Mouse (Mus musculus) heart, adult 11 months (tissue): ENCODE data around the gene Elp5.

Source experiments
- DNase-seq: peaks from one replicate; pipeline ENCODE4 v3.0.0; 2022

Elp5 gene

DNA sequence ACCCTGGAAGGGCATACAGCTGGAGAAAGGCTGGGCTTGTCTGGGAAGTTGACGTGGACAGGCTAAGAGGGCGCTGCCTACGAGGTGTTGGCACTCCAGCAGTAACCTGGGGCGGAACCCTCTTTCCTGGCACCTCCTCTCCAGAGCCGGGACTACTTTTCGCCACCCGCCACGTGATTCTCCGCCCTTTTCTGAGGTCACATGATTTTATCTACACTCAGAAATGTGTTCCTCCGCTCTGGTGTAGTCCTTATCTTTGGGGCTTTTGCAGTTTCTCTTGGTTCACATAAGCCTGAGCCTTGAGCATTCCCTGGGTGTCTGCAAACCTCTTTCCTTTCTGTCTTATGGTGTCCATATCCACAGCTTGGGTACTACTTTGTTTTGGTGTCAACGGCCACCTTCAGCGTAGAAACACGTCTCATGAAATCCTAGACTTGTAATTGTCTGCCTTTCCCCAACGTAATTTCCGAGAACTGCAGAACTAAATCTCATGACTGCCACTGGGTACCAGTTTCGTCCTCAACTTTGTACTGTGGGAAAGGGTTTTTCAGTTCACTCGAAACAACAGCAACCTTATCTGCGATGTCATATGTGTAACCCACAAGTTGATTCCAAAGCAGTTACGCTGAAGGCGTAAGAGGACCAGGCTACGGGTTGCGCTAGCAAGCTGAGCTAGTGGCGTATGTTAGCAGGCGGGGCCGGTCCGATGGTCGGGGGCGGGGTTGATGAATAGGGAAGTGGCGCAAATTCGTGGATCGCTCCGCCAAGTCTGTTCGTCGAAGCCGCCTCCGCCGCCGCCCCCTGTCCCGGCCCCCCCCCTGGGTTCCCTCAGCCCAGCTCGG lies 8.8 kb upstream of the Elp5 start, which contains the start of gene Gabarap:
Gene Gabarap, plus strand, starts transcription at position 294 of the 842 bp plus-strand sequence.
- DNase-seq, result peak; percentile 100

- peak; percentile 95 for DNase-seq
Measured at GRCm38 (mm10) chr11:69989949-69990348, 7.6 kb upstream of the Elp5 start.

DNA sequence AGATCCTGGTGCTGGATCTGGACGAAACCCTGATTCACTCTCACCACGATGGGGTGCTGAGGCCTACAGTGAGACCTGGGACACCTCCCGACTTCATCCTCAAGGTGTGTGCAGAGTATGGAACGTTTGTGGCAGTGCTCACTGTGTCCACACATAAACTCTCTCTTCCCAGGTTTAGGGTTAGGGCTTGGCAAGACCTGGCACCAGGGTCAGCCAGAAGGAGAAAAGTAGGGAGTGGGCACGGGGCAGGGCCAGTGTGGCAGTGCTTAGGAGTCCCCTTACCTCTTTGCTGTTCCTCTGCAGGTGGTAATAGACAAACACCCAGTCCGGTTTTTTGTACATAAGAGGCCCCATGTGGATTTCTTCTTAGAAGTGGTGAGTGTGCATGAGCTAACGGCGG lies 2.1 kb upstream of the Elp5 start:
- peak; percentile 93 for DNase-seq

DNA sequence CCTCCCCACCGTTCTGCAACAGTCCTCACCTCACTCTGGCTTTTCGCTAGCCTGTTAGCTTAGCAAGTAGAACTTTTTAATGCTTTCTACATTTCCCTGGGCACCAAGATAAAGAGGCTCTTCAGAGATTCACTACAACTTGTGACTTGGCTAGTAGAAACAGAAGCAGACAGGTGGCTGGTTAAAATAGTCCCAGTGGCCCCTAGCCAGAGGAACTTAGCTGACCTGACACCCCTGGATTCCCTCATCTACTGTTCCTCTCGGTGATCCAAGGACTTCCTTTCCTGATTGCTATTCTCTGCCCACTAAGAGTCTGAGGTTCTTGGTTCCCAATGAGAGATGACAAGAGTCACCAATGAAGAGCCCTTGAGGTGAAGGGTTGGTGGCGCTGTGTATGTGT lies 1.1 kb upstream of the Elp5 start:
- DNase-seq, result peak; percentile 92

DNA sequence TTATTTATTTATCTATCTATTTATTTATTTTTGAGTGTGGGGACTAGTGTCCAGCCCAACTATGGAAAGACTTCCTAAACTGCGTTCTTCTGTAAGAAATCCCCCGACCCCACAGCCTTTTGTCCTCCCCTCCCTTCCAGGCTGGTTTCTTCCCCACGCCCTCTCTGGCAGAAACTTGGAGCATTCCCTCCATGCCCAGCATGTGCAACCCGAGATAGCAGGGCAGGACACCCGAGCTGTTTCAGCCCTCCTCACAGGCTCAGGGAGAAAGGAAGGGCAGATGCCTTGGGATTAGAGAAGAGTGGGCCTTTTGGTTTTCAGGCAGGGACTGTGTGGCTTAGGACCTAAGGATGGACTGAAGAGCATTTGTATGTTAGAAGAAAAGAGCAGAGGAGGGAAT lies 560 bp upstream of the Elp5 start:
- peak; percentile 97 for DNase-seq

DNA sequence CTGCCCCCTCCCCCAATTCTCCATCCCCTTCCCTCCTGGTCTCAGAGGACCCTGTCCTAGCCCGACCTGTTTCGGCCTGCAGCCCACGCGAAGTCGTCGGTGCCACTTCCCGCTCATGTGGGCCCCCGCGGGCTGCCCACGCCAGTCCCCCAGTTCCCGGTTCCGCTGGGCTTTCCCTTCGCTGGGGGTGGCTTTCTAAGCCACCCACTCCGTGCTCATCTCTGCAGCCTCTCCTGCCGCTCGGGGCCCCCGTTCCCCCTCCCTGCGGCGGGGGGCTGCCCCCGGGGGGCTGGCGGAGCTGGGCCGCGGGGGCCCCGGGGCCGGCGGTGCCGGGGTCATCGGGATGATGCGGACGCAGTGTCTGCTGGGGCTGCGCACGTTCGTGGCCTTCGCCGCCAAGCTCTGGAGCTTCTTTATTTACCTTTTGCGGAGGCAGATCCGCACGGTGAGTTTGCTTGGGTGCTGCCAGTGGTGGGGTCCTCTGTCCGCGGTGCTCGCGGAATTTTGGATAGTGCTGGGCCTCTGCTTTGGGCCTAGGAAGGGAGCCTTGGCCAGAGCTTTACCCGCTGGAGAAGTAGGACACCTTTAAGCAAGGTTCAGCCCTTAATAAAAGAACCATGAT lies 1.1 kb downstream of the Elp5 start, which contains the start of gene Ctdnep1:
Gene Ctdnep1, plus strand, starts transcription at position 16 of the 622 bp plus-strand sequence.
- no peak for DNase-seq

DNA sequence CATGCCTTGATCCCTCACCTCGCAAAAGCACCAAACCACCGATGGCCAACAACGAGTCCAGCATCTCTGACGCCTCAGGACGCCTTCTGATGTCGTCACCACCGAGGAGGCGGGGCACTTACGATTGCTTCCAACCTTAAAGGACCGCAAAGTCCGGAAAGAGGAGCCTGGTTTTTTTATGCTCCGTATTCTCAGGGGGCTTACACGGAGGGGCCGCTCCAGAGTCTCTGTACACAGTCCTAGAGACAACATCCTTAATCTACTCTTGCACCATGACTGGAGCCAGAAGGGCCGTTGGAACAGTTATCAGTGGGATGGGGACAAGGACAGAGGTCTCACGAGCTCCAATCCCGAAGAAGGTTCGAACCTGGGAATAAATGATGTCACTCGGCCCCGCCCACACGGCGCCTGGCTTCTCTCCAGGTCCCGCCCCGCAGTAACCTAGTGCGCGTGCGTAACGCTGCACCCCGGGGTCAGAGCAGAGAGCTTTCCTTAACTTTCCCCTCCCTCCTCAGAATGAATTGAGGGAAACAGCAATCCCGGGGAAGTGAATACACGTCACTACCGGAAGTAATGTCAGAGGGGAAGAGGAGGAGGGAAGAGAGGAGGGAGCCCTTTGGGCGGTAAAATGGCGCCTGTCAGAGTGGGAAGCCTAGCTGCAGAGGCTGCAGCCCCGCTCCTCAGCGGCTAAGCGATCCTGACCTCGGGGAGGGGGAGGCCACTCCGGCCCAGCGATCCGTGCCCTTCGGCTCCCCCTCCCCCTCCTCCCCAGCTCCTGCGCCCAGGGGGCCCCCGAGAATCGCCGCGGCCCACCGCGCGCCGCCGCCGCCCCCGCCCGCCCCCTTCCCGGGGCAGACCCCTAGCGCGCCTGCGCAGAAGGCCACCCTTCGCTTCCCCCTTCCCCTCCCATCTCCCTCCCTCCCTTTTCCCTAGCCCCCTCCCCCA lies 1.8 kb downstream of the Elp5 start:
- peak; percentile 100 for DNase-seq

GRCm38 (mm10) chr11:69979827-69980195 lies 2.5 kb downstream of the Elp5 start:
- no peak for DNase-seq

- DNase-seq, result no peak
Measured at GRCm38 (mm10) chr11:69976271-69976670, 6.0 kb downstream of the Elp5 start.

DNA sequence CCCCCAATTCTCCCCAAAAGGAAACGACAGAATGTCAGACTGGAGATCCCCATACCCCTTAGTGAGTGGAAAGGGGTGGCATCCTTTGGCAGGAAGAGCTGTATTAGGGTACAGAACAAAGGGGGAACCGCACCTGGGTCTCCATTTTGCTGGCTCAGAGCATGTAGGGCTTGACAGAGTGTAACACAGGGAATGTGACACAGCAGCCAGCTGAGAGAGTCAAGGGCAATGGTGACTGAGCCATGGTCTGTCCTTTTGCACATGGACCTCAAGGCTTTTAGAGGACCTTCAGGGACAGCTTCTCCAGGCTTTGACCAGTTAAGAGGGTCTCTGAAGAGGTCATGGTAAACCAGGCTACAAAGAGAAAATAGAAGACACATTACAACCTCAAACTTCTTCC lies 7.4 kb downstream of the Elp5 start:
- no peak for DNase-seq

DNA sequence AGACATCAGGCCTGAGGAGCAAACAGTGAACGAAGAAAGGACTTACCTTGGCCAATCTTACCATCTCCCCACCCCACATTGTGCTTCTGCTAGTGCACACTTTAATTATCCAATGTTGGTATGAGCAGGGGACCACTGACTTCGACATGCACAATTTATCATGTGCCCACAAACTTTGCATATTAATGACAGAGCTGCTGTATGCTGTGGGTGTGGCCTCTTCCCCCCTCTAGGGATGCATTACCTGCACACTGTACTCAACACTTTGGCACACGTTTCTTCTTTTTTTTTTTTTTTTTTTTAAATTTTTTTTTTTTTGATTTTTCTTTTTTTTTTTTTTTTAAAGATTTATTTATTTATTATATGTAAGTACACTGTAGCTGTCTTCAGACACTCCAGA lies 11.5 kb downstream of the Elp5 start:
- DNase-seq, result peak; percentile 78

DNA sequence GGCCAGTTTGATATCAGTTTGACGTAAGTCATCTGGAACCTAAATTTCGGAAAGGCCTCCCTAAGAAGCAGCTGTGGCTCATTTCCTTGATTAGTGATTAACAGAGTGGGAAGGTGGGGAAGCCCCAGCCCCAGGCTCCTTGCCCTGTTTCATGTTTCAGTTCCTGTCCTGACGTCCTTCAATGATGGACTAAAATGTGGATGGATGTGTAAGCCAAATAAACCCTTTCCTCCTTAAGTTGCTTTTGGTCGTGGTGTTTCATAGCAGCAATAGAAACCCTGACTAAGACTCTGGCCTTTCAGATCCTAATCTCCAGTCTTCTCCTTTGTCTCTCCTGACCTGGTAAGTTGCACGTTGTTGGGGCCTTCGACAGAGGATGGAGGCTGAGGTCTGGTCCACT lies 12.1 kb downstream of the Elp5 start:
- DNase-seq, result no peak

DNA sequence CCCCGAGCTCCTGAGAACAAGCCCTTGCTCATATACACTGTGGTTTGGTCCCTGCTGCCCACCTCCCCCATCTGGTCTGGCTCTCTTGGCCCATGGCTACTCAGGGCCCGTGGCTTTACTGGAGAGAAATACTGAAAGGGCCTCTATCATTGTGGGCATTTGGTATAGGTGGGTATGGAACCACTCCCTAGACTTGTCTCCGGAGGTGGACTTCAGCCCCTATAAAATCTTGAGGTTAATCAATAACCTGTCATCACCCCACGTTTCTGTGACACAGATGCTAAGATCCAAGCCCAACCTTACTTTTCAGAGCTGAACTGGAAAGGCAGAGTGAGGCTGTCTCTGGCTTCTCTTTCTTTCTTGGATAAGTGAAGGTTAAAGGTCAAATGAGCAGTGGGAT lies 13.5 kb downstream of the Elp5 start:
- DNase-seq, result no peak

- no peak for DNase-seq
Measured at GRCm38 (mm10) chr11:69966860-69967517, 15.3 kb downstream of the Elp5 start.

DNA sequence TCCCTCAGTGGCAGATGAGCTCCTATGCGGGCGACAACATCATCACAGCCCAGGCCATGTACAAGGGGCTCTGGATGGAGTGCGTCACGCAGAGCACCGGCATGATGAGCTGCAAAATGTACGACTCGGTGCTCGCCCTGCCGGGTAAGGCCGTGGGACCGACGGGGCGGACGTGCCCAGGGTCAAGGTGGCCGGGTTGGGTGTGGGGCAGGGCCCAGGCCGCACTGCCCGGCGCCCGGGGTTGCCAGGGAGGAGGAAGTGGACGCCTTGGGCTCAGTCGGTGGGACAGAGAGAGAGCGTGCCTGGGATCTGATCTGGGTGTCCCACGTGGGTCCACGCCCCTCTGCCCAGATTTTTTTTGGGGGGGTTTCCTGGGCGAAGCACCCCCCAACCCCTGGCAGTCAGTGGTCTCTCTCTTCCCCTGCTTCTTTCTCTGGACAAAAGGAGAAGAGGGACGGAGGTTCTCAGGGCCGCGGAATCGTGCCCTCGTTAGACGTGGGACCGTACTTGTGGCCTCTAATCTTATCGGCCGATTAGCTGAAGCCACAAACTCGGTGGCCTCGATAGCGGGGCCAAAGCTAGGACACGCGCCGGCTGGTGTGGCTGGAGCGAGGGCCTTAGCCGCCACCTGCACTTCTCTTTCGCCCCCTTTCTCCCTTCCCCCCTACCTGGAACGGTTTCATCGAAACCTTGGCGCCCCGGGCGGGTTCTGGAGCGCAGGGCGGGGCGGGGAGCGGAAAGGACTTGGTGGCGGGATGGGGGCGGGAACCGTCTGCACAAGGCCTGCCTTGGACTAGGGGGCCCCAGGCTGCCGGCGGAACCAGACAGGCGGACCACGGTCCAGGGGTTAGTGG lies 16.1 kb downstream of the Elp5 start:
- DNase-seq, result peak; percentile 92

DNA sequence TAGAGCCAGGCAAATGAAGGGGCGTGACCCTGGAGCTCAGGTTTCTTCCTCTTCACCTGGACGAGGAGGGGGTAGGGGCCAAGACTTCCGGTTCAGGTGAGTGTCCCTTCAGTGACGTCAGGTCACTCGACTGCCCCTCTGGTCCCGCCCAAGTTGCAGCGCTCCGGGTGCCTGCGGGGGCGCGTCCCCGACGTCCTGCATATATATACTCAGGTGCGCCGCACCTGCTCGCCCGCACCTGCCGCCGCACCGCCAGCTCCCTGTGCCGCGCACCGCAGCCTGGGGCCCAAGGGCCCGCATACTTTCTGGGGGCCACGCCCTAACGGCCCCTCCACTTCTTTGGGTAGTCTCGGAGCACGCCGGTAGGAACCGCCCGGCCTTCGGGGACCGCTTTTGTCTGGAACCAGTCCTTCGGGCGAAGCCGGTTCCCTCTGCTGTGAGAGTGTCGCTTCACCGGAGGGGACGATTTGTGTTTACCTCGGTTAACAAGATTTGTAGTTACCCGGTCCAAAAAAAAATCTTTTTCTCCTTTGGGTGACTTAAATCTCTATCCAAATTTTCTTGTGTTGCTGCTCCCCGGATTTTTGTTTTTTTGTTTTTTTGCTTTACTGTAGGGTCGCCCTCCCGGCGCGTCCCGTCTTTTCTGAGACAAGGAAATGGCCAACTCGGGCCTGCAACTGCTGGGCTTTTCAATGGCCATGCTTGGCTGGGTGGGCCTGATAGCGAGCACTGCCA lies 16.9 kb downstream of the Elp5 start:
- peak; percentile 85 for DNase-seq

DNA sequence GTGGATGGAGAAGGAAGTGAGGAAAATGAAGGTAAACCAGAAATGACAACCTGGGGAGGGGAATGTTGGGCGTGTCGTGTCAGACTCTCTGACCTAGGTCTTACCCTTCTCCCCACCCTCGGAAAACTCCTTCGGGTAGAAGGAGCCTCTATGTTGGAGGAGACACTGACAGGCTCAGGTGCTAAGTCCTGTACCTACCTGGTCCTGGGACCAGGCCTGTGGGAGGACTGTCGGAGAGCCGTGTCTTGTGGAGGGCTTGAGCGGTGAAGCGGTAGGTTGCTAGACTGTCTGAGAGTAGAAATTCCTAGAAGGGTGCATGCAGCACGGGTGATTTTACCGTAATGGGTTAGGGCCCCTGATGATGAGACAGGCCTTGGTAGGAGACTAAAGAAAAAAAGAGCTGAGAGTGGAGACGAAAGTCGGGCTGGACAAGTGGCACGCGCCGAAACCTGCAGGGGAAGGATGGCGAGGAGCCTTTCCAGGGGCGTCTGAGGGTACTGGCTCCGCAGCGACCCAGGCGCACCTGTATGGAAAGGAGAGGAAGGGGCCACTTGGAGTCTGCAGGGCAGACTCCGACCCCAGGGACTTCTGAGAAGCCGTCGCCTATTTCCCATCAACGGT lies 17.6 kb downstream of the Elp5 start, which contains the start of gene Cldn7:
Gene Cldn7, plus strand, starts transcription at position 130 of the 621 bp plus-strand sequence.
- DNase-seq, result peak; percentile 86

DNA sequence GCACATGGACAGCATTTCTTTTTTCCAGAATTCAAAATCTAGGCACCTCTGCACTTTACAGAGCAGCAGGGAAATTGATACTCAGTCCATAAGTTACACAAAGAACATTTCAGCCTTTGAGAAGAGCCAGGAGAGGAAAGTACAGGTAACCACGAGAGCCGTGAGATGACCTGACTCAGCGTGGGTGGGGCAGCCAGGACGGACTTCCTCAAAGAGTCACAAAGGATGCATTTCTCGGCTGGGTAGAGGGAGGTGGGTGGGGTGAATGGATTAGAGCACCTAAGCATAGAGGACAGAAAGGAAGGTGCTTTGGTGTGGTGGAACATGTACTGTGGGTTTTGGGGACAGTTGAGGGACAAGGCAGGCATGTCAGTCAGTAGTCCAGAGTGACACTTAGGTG lies 20.5 kb downstream of the Elp5 start:
- no peak for DNase-seq

DNA sequence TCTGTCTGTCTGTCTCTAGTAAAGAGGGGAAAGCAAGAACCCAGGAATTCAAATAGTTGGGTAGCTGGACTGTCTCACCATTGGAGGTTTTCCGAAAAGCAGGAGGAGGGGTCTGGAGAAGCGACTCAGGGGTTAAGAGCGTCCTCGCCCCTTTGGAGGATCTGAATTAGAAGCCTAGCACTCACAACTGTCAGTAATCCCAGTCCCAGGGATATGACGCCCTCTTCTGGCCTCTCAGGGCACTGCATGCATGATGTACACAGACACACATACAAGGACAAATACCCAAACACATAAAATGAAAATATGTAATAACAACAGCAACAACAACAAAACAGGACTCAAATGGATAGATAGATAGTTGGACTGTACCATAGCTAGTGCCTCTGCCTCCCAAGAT lies 21.7 kb downstream of the Elp5 start:
- DNase-seq, result no peak

DNA sequence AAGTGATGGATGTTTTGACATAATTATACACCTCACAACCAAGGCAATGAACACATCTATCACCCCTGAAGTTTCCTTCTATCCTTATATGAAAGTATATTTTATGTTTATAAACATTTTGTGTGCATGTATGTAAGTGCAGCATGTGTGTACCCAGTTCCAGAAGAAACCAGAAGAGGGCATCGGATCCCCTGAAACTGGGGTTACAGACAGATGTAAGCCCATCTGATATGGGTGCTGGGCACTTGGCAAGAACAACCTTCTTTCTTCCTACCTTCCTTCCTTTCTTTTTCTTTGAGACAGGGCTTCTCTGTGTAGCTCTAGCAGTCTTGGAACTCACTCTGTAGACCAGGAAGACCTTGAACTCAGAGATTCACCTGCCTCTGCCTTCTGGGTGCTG lies 26.1 kb downstream of the Elp5 start:
- no peak for DNase-seq
